Mouse (Mus musculus) midbrain, embryonic 14.5 days (tissue): Measurements from ENCODE around the gene Rnft2. TPM values are rescaled to one million over a fixed set of nuclear protein-coding genes. Genes with fewer than 3 reads are reported as not detected.

Source experiments
- ATAC-seq: fragments of 200-750 bp; cut with Nextera tagmentation; 2 replicates; pipeline ENCODE4 v1.8.0; 2017; ENCODE audit warnings: moderate number of reproducible peaks, moderate library complexity; ENCODE audit not compliant: low FRiP score, low TSS enrichment
- DNase-seq: peaks from one replicate; pipeline ENCODE4 v3.0.0-alpha.2; 2015
- H3K27ac ChIP-seq: fragments of 300-500 bp; sonication (generic); replicated peaks from 2 replicates; pipeline ENCODE4 v1.5.1; 2014; ENCODE audit warnings: mild to moderate bottlenecking, low read depth, low read length, moderate library complexity
- H3K27me3 ChIP-seq: fragments of 300-500 bp; sonication (generic); 2 replicates; pipeline ENCODE4 v1.6.1; 2014; ENCODE audit warnings: low read length, control low read depth, mixed read lengths; ENCODE audit not compliant: control insufficient read depth, insufficient read depth
- H3K36me3 ChIP-seq: fragments of 300-500 bp; sonication (generic); 2 replicates; pipeline ENCODE4 v1.6.1; 2014; ENCODE audit warnings: low read length, control low read depth; ENCODE audit not compliant: control insufficient read depth, insufficient read depth
- H3K4me1 ChIP-seq: fragments of 300-500 bp; sonication (generic); 2 replicates; pipeline ENCODE4 v1.6.1; 2014; ENCODE audit warnings: mild to moderate bottlenecking, antibody characterized with exemption, low read length, control low read depth; ENCODE audit not compliant: control insufficient read depth, insufficient read depth
- H3K4me2 ChIP-seq: fragments of 300-500 bp; sonication (generic); 2 replicates; pipeline ENCODE4 v1.6.1; 2014; ENCODE audit warnings: mild to moderate bottlenecking, low read length, moderate library complexity
- H3K4me3 ChIP-seq: fragments of 300-500 bp; sonication (generic); replicated peaks from 2 replicates; pipeline ENCODE4 v1.5.1; 2014; ENCODE audit warnings: low read depth, low read length
- H3K9ac ChIP-seq: fragments of 300-500 bp; sonication (generic); replicated peaks from 2 replicates; pipeline ENCODE4 v1.6.1; 2014; ENCODE audit warnings: mild to moderate bottlenecking, low read length, moderate library complexity
- H3K9me3 ChIP-seq: fragments of 300-500 bp; sonication (generic); 2 replicates; pipeline ENCODE4 v1.6.1; 2016; ENCODE audit warnings: low read length, control low read depth, mixed read lengths; ENCODE audit not compliant: control insufficient read depth
- WGBS: fragments of 180-500 bp; shearing (Covaris S2); extraction: QIAGEN DNeasy Blood & Tissue Kit; methylation state at CpG from one replicate; pipeline ENCODE4 v1.1.7; 2014; 5-methylcytosine and 5-hydroxymethylcytosine counted together
- polyA plus RNA-seq: library from polyadenylated mRNA; unstranded; fragments of >200 nt; fragmentation: Nextera tagmentation; extraction: Ambion mirVana; gene quantifications from 2 replicates; pipeline ENCODE4 v1.2.1, GENCODE M21; 2014

Gene Rnft2
- polyA plus RNA-seq, 1 experiment from 2014 or later: 14.8 TPM

DNA sequence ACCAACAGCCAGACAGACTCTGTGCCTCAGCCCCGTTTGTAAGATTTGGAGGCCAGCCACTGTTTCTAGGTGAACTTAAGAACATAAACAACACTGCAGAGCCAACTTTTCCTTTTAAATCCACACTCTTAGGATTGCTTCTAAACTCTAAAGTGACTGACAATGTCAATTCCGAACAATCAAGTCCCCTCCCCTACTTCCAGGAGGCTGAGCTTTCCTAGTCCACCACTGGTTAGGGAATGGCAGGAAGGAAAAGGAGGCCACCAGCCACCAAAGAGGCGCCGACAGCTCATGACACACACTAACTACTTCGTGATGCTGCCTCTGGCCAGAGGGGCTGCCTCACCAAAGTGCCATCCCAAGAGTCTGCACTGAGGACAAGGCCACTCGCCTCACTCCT is 100.1 kb downstream of the Rnft2 start:
- Histone ChIP-seq H3K27ac (no peak overlapping the region), H3K4me1 (peaks cover 16% of the 10 kb centered on the region), H3K36me3 (peaks cover 32% of the 10 kb centered on the region), H3K4me3 (no peak overlapping the region), H3K9ac (no peak overlapping the region), H3K27me3 (no peaks in the 10 kb centered on the region), H3K9me3 (no peaks in the 10 kb centered on the region), H3K4me2 (no peak overlapping the region)
- ATAC-seq (no peak), DNase-seq (no peak)
- 85% methylated on average over 6 of the region's 6 CpGs for WGBS

DNA sequence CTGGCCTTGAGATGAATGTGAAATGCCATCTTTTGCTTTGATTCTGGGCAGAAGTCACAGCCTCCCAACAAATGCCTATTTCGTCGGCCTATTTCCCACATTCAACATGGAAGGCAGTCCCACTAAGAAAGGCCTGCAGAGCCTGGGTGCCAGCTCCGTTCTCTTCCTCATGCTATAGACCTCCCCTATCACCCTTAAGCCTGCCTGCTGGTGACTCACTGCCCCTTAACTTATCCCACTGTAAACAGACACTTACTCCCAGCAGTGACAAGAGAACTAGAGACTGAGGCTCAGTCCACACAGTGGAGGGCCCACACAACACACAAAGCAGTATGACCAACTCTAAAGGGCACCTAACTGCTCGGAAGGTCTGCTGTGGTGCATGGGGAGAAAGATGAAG is 100.6 kb downstream of the Rnft2 start:
- Histone ChIP-seq H3K36me3 (peaks cover 35% of the 10 kb centered on the region), H3K9me3 (no peaks in the 10 kb centered on the region), H3K27ac (no peak overlapping the region), H3K27me3 (no peaks in the 10 kb centered on the region), H3K4me3 (no peak overlapping the region), H3K9ac (no peak overlapping the region), H3K4me1 (peaks cover 16% of the 10 kb centered on the region), H3K4me2 (no peak overlapping the region)
- 96% methylated on average over 4 of the region's 4 CpGs for WGBS
- DNase-seq: no peak
- no peak for ATAC-seq

DNA sequence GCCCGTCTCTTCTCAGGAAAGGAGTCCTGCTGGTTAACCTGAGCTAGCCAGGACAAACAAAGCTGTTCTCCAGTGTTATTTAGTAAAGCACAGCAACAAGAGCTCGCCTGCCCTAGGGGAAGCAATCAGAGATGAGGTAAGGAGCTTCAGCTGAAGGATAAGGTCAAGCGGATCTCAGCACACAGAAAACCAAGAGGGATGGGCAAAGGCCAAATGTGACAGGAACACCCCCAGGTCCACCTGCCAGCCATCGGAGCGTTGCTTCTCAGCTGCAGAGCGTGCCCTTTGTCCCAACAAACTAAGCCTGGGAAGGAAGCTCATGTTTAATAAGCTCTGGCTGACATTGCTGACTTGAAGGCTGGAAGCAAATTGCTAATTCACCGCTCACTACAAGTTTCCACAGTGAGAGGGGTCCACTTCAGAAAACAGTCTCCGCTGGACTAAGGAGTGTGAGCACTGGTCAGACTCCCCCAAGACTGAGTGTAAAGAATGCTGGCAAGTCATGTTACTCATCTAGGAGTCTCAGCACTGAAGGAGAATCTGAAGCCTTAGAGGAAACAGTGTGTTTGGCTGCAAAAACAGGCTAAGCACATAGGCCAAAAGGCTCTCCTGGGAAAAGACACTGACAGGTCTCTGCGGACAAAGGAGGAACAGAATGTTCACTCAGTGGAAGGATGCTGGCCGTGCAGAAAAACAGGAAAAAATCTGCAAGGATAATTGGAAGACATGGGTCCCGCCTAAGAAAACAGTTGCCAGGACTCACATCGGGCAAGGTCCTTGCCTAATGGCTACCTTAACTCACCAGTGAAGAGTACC is 101.5 kb downstream of the Rnft2 start:
- H3K27ac ChIP-seq: no peak overlapping the region
- WGBS: 80% methylated on average over 12 of the region's 12 CpGs
- no peak for DNase-seq
- H3K4me3 ChIP-seq: no peak overlapping the region
- no peak overlapping the region for H3K9ac ChIP-seq
- H3K9me3 ChIP-seq: no peaks in the 10 kb centered on the region
- H3K36me3 ChIP-seq: peaks cover 41% of the 10 kb centered on the region
- no peak overlapping the region for H3K4me2 ChIP-seq
- no peaks in the 10 kb centered on the region for H3K27me3 ChIP-seq
- H3K4me1 ChIP-seq: peaks cover 16% of the 10 kb centered on the region
- no peak for ATAC-seq

DNA sequence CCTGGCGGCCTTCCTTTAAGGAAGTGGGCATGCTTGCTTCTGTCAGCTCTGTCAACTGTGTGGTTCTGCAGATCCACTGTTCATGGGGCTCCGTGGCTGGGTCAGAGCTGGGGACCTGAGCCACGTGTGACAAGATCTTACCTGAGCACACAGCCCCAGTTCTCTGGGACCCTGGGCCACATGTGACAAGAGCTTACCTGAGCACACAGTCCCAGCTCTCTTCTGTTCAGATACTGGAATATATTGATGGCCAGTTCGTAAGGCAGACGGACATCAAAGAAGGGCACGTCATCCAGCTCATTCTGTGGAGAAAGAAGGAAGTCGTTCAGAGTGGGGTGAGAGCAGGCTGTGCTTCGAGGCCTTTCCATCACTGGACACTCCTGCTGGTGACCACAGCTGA is 102.4 kb downstream of the Rnft2 start:
- H3K4me3 ChIP-seq: no peak overlapping the region
- no peaks in the 10 kb centered on the region for H3K27me3 ChIP-seq
- 95% methylated on average over 8 of the region's 8 CpGs for WGBS
- no peak for DNase-seq
- H3K36me3 ChIP-seq: peaks cover 45% of the 10 kb centered on the region
- H3K9ac ChIP-seq: no peak overlapping the region
- no peak overlapping the region for H3K27ac ChIP-seq
- H3K4me1 ChIP-seq: peaks cover 16% of the 10 kb centered on the region
- no peak overlapping the region for H3K4me2 ChIP-seq
- no peaks in the 10 kb centered on the region for H3K9me3 ChIP-seq
- ATAC-seq: no peak

Other genes with a start within 250 kb of the Rnft2 start
- gene Tesc, start 217.4 kb downstream of the Rnft2 start, polyA plus RNA-seq: 4.4 and 4.9 TPM in 2 replicates
- gene Fbxw8, start 89.7 kb downstream of the Rnft2 start, polyA plus RNA-seq: 21.4 and 21.6 TPM in 2 replicates
- gene Hrk, start 80.5 kb downstream of the Rnft2 start, polyA plus RNA-seq: 1.4 and 2.9 TPM in 2 replicates
- gene 2410131K14Rik, start 111 bp upstream of the Rnft2 start, polyA plus RNA-seq: 17.2 and 17.6 TPM in 2 replicates